Mouse (Mus musculus) megakaryocyte-erythroid progenitor cell, adult 5 weeks (primary cell): ENCODE results near the gene Nacad. TPM values are rescaled to one million over a fixed set of nuclear protein-coding genes. Genes with fewer than 3 reads are reported as not detected.

Source experiments
- polyA plus RNA-seq: library from polyadenylated mRNA; stranded (reverse); fragments of >175 nt; gene quantifications from 2 replicates; pipeline ENCODE4 v1.2.3, GENCODE M21; 2012

Gene Nacad
- 0.20 and 0.30 TPM in 2 replicates for polyA plus RNA-seq

DNA sequence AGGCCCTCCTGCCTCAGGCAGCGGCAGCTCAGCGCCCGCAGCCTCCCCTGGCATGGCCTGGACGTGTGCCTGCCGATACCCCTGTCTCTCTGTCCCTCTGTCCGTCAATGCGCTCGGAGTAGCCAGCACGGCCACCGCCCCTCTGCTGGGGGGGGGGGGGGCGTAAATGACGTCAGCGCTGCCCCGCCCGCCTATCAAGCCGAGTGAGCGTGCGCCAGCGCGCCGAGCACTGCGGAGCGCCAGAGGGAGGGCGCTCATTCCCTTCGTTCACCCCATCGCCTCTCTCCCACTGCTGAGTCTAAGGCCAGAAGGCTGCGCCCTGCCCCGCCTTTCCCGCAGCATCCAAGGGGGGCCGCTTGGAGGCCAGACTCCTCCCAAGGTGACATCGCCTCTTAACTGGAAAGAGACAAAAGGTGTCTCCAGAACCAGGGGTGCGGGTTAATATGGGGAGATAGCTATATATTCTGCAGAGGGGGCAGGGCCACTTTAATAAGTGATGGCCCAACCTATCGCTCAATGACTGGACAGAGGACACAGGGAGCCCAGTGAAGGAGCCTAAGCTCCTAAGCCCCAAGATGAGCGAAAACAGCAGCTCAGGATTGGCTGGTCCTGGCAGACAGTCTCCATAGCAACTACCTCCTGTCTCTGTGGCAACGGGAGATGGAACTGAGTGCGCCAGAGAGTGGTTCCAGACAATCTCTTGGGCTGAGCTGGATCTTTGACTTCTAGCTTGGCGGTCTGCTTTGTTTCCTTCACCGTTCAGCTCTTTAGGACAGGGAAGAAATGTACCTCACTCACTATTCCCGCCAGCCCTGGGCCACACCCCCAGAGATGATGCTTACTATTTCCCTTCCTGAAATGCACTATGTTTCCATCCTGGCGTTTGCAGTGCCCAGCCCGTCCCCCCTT, at the start of gene Nacad:
TSS of gene Nacad (minus strand) at position 563 of the 909 bp plus-strand sequence.

GRCm38 (mm10) chr11:6638537-6638936, 32.7 kb upstream of the Nacad start, which contains the start of gene Wap:
TSS of gene Wap (minus strand) at chr11:6638637.

GRCm38 (mm10) chr11:6625478-6626387, 19.9 kb upstream of the Nacad start, which contains the start of gene Tbrg4:
TSS of gene Tbrg4 (minus strand) at chr11:6626067.

Other genes with a start within 250 kb of the Nacad start
- 302 and 343 TPM in 2 replicates for gene Zmiz2, start 217.0 kb downstream of the Nacad start, polyA plus RNA-seq
- 175 and 192 TPM in 2 replicates for gene Ppia, start 190.6 kb downstream of the Nacad start, polyA plus RNA-seq
- gene H2afv, start 161.6 kb downstream of the Nacad start, polyA plus RNA-seq, result 154 and 173 TPM in 2 replicates
- gene Purb, start 130.1 kb downstream of the Nacad start, polyA plus RNA-seq, result 11.1 and 14.7 TPM in 2 replicates
- gene Myo1g, start 85.1 kb downstream of the Nacad start, polyA plus RNA-seq, result 60.0 and 82.0 TPM in 2 replicates
- 29.7 and 31.9 TPM in 2 replicates for gene Ccm2, start 59.2 kb downstream of the Nacad start, polyA plus RNA-seq
- 240 and 252 TPM in 2 replicates for gene Tbrg4, start 20.0 kb upstream of the Nacad start, polyA plus RNA-seq
- not detected in 2 replicates for gene Wap, start 32.6 kb upstream of the Nacad start, polyA plus RNA-seq
- gene Ramp3, start 52.5 kb upstream of the Nacad start, polyA plus RNA-seq, result 0.75 and 0.88 TPM in 2 replicates
- not detected in 2 replicates for gene Gm11983, start 231.6 kb upstream of the Nacad start, polyA plus RNA-seq